Mouse (Mus musculus): ENCODE data around the gene Cdipt. TPM values are rescaled to one million over a fixed set of nuclear protein-coding genes. Genes with fewer than 3 reads are reported as not detected.
A peak's percentile ranks its signal among the peaks of the same experiment; 100 is the strongest.

Gene Cdipt
- polyA plus RNA-seq, 1 experiment from 2014 or later: 89.2 TPM

- 79% methylated on average over 9 of the region's 9 CpGs for WGBS
- DNase-seq (ENCODE audit: low spot score): no peak
- H3K27me3 ChIP-seq (ENCODE audit: low read depth, poor library complexity, severe bottlenecking): no peaks in the 10 kb centered on the region
- no peak overlapping the region for H3K4me3 ChIP-seq
- peak overlapping the region; percentile 75 for H3K27ac ChIP-seq (replicated peaks)
- peaks cover 22% of the 10 kb centered on the region for H3K36me3 ChIP-seq
- peaks cover 15% of the 10 kb centered on the region for H3K4me1 ChIP-seq
- no peaks in the 10 kb centered on the region for H3K9me3 ChIP-seq (replicated peaks)
Measured at GRCm38 (mm10) chr7:127008239-127009019, 32.7 kb downstream of the Cdipt start.

- Histone ChIP-seq H3K36me3 (peaks cover 33% of the 10 kb centered on the region), H3K27me3 (ENCODE audit: low read depth, poor library complexity, severe bottlenecking) (no peaks in the 10 kb centered on the region), H3K27ac (replicated peaks) (peak overlapping the region; percentile 75), H3K4me1 (peaks cover 22% of the 10 kb centered on the region), H3K4me3 (no peak overlapping the region), H3K9me3 (replicated peaks) (no peaks in the 10 kb centered on the region)
- WGBS: 86% methylated on average over 17 of the region's 17 CpGs
- DNase-seq (ENCODE audit: low spot score): no peak
Measured at GRCm38 (mm10) chr7:127009307-127010085, 33.8 kb downstream of the Cdipt start.

- Histone ChIP-seq H3K4me1 (peaks cover 38% of the 10 kb centered on the region), H3K4me3 (no peak overlapping the region), H3K27ac (replicated peaks) (no peak overlapping the region), H3K27me3 (ENCODE audit: low read depth, poor library complexity, severe bottlenecking) (no peaks in the 10 kb centered on the region), H3K36me3 (peaks cover 47% of the 10 kb centered on the region), H3K9me3 (replicated peaks) (no peaks in the 10 kb centered on the region)
- 98% methylated on average over 2 of the region's 2 CpGs for WGBS
- DNase-seq (ENCODE audit: low spot score): no peak
Measured at GRCm38 (mm10) chr7:127011051-127011450, 35.3 kb downstream of the Cdipt start.

GRCm38 (mm10) chr7:127011717-127012116, 36.0 kb downstream of the Cdipt start:
- no peak for DNase-seq (ENCODE audit: low spot score)
- WGBS: 70% methylated on average over 2 of the region's 2 CpGs
- H3K4me3 ChIP-seq: no peak overlapping the region
- peak overlapping the region; percentile 10; the same call in 1 of the 2 replicates for H3K27ac ChIP-seq (replicated peaks)
- peaks cover 44% of the 10 kb centered on the region for H3K4me1 ChIP-seq
- peaks cover 47% of the 10 kb centered on the region for H3K36me3 ChIP-seq
- H3K27me3 ChIP-seq (ENCODE audit: low read depth, poor library complexity, severe bottlenecking): no peaks in the 10 kb centered on the region
- H3K9me3 ChIP-seq (replicated peaks): no peaks in the 10 kb centered on the region

GRCm38 (mm10) chr7:127012374-127012773, 36.7 kb downstream of the Cdipt start:
- H3K9me3 ChIP-seq (replicated peaks): no peaks in the 10 kb centered on the region
- WGBS: 90% methylated on average over 6 of the region's 6 CpGs
- H3K4me1 ChIP-seq: peaks cover 50% of the 10 kb centered on the region
- H3K36me3 ChIP-seq: peaks cover 47% of the 10 kb centered on the region
- H3K27ac ChIP-seq (replicated peaks): no peak overlapping the region
- no peaks in the 10 kb centered on the region for H3K27me3 ChIP-seq (ENCODE audit: low read depth, poor library complexity, severe bottlenecking)
- DNase-seq (ENCODE audit: low spot score): no peak
- no peak overlapping the region for H3K4me3 ChIP-seq

GRCm38 (mm10) chr7:127012845-127013244, 37.1 kb downstream of the Cdipt start:
- 0 out of 2 replicates have a peak overlapping the region, but pooled peaks have one; percentile 3 for H3K4me3 ChIP-seq
- no peaks in the 10 kb centered on the region for H3K9me3 ChIP-seq (replicated peaks)
- H3K27me3 ChIP-seq (ENCODE audit: low read depth, poor library complexity, severe bottlenecking): no peaks in the 10 kb centered on the region
- peaks cover 55% of the 10 kb centered on the region for H3K4me1 ChIP-seq
- H3K27ac ChIP-seq (replicated peaks): no peak overlapping the region
- DNase-seq (ENCODE audit: low spot score): no peak
- WGBS: 96% methylated on average over 10 of the region's 10 CpGs
- H3K36me3 ChIP-seq: peaks cover 47% of the 10 kb centered on the region

- H3K4me1 ChIP-seq: peaks cover 58% of the 10 kb centered on the region
- 95% methylated on average over 6 of the region's 6 CpGs for WGBS
Measured at GRCm38 (mm10) chr7:127013385-127013784, 37.7 kb downstream of the Cdipt start.

GRCm38 (mm10) chr7:127014320-127014719, 38.6 kb downstream of the Cdipt start, which contains the start of gene Mvp:
Gene Mvp, minus strand, starts transcription at chr7:127014621.
- peak within 1 kb of the TSS; percentile 38 for H3K27ac ChIP-seq (replicated peaks)
- H3K36me3 ChIP-seq: peaks cover 47% of the 10 kb centered on the region
- H3K9me3 ChIP-seq (replicated peaks): no peaks in the 10 kb centered on the region
- no peak for DNase-seq (ENCODE audit: low spot score)
- H3K4me3 ChIP-seq: peak within 1 kb of the TSS; percentile 91
- H3K27me3 ChIP-seq (ENCODE audit: low read depth, poor library complexity, severe bottlenecking): no peaks in the 10 kb centered on the region
- 79% methylated on average over 11 of the region's 11 CpGs for WGBS
- H3K4me1 ChIP-seq: peaks cover 60% of the 10 kb centered on the region

More at GRCm38 (mm10) chr7:127013385-127013784, 37.7 kb downstream of the Cdipt start:
- Histone ChIP-seq H3K36me3 (peaks cover 47% of the 10 kb centered on the region), H3K27ac (replicated peaks) (no peak overlapping the region), H3K27me3 (ENCODE audit: low read depth, poor library complexity, severe bottlenecking) (no peaks in the 10 kb centered on the region), H3K9me3 (replicated peaks) (no peaks in the 10 kb centered on the region), H3K4me3 (0 out of 2 replicates have a peak overlapping the region, but pooled peaks have one; percentile 3)
- no peak for DNase-seq (ENCODE audit: low spot score)

- H3K4me1 ChIP-seq: peaks cover 66% of the 10 kb centered on the region
- H3K36me3 ChIP-seq: peaks cover 47% of the 10 kb centered on the region
- no peaks in the 10 kb centered on the region for H3K9me3 ChIP-seq (replicated peaks)
- no peaks in the 10 kb centered on the region for H3K27me3 ChIP-seq (ENCODE audit: low read depth, poor library complexity, severe bottlenecking)
- peak overlapping the region; percentile 38; the same call in 1 of the 2 replicates for H3K27ac ChIP-seq (replicated peaks)
- H3K4me3 ChIP-seq: peak overlapping the region; percentile 91
- DNase-seq (ENCODE audit: low spot score): no peak
- 93% methylated on average over 12 of the region's 12 CpGs for WGBS
Measured at GRCm38 (mm10) chr7:127014993-127015392, 39.3 kb downstream of the Cdipt start.

- Histone ChIP-seq H3K36me3 (peaks cover 43% of the 10 kb centered on the region), H3K27me3 (ENCODE audit: low read depth, poor library complexity, severe bottlenecking) (no peaks in the 10 kb centered on the region), H3K4me1 (peaks cover 77% of the 10 kb centered on the region), H3K27ac (replicated peaks) (peak overlapping the region; percentile 96), H3K4me3 (peak overlapping the region; percentile 91), H3K9me3 (replicated peaks) (no peaks in the 10 kb centered on the region)
- 3% methylated on average over 10 of the region's 10 CpGs for WGBS
- DNase-seq (ENCODE audit: low spot score): peak; percentile 51
Measured at GRCm38 (mm10) chr7:127016081-127016480, 40.4 kb downstream of the Cdipt start.

GRCm38 (mm10) chr7:127016481-127016485, 40.6 kb downstream of the Cdipt start, which contains the start of gene Pagr1b:
Gene Pagr1b, minus strand, starts transcription at chr7:127016484.
- Histone ChIP-seq H3K4me1 (peaks cover 79% of the 10 kb centered on the region), H3K36me3 (peaks cover 43% of the 10 kb centered on the region), H3K27me3 (ENCODE audit: low read depth, poor library complexity, severe bottlenecking) (no peaks in the 10 kb centered on the region), H3K4me3 (peak within 1 kb of the TSS; percentile 91), H3K9me3 (replicated peaks) (no peaks in the 10 kb centered on the region), H3K27ac (replicated peaks) (peak within 1 kb of the TSS; percentile 96)
- no peak for DNase-seq (ENCODE audit: low spot score)

- Histone ChIP-seq H3K4me3 (peak overlapping the region; percentile 91), H3K36me3 (peaks cover 44% of the 10 kb centered on the region), H3K27me3 (ENCODE audit: low read depth, poor library complexity, severe bottlenecking) (no peaks in the 10 kb centered on the region), H3K4me1 (peaks cover 80% of the 10 kb centered on the region), H3K9me3 (replicated peaks) (no peaks in the 10 kb centered on the region), H3K27ac (replicated peaks) (peak overlapping the region; percentile 96)
- DNase-seq (ENCODE audit: low spot score): no peak
- WGBS: under 1% methylated on average over 22 of the region's 22 CpGs
Measured at GRCm38 (mm10) chr7:127016486-127016938, 40.8 kb downstream of the Cdipt start.
